Mouse (Mus musculus) cerebellum, postnatal 14 days (tissue): ENCODE results near the gene Gm4778.
A peak's percentile ranks its signal among the peaks of the same experiment; 100 is the strongest.
"Not testable (repeated sequence)": the region's sequence is repeated elsewhere in the genome, so short reads cannot be mapped to it uniquely, and the experiment has no call there.

ENCODE experiments used
- DNase-seq, 2 experiments: peaks; one replicate each; pipeline ENCODE4 v3.0.0; 2021; ENCODE audit warnings: mixed read lengths in 2 of 2

Gene Gm4778

DNA sequence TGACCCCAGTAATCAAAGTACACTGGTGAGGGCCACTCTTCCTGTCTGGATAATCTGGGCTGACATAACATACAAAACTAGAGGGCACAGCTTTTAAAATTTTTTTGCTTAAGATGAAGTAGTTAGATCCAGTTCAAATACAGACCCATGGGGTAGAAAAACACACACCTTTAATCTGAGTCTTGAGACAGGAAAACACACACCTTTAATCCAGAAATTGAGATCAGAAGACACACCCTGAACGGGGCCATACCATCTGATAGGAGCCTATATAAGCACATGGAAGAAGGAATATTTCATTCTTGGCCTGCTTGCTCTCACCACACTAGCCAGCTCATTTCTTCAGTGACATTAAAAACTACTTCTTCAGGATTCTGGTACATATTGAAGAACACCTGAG is at the start of gene Gm4778:
Gene Gm4778 (plus strand): TSS at position 301 of the 400 bp plus-strand sequence.
- DNase-seq: not testable (repeated sequence)

DNA sequence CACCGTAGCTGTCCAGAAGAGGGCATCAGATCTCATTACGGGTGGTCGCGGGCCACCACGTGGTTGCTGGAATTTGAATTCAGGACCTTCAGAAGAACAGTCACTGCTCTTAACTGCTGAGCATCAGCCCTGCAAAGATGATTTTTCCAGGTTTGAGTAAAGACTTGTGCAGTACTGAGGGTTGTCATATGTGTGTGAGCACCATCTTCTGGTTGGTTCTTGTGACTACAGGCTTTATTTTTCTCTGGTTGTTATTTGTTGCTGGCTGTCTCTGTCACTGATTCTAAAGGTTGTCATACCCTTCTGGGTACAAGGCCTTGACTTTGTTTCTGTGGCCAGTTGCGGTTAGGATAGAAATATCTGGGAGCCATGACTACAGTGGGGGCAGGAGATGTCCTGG is 3.2 kb upstream of the Gm4778 start:
- DNase-seq: peak; percentile 12 to 30

DNA sequence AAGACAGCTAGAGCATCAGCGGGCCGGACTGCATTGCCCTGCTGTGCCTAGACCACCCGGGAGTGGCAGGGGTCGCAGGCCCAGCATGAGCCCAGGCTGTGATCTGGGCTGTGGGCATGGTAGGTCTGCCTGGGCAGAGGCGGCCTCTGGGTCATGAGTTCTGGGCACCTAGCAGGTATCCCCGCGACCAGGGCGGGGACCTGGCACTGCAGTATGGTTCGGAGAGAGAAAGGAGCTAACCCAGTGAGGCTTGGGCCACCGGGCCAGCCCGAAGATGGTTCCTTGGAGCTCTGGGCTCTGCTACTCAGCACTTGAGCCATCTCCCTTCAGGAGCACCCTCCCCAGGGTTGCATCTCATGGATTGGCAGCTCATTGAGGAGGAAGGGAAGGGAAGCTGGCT is 12.2 kb downstream of the Gm4778 start:
- no peak for DNase-seq

- DNase-seq: no peak
Measured at GRCm38 (mm10) chr3:94305457-94305856, 41.6 kb downstream of the Gm4778 start.

- DNase-seq: no peak
Measured at GRCm38 (mm10) chr3:94306975-94307374, 43.1 kb downstream of the Gm4778 start.

GRCm38 (mm10) chr3:94309633-94310363 is 46.0 kb downstream of the Gm4778 start, which contains the start of gene Them4:
TSS of gene Them4 (plus strand) at chr3:94310089.
- DNase-seq: peak; percentile 93 to 96

GRCm38 (mm10) chr3:94310491-94310890 is 46.7 kb downstream of the Gm4778 start:
- peak in 1 of 2 experiments; percentile 22 for DNase-seq

DNA sequence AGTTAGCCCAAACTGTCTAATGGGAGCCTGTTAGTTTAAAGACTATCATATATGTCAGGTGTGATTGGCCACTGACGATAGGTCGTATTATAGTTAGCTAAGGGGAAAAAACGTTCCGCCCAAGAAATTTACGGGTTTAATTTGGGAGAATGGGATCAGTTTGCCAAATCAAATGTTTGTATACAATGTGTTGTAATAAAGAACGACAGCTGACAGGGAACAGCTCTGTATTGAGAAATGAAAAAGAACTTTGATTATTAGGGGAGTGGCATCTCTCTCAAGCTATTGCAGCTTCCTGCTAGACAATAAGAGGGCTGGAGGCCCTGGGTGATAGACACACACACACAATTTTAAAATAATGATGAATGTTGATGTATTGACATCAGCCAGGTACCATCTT is 47.1 kb downstream of the Gm4778 start:
- no peak for DNase-seq

GRCm38 (mm10) chr3:94311376-94311775 is 47.5 kb downstream of the Gm4778 start:
- DNase-seq: peak; percentile 13 to 19
